Mouse (Mus musculus): ENCODE results near the gene Podn.

GRCm38 (mm10) chr4:108092741-108093397 lies 3.4 kb downstream of the Podn start:
- no peak for TF ChIP-seq CTCF (IDR thresholded peaks at IDR 0.05; ENCODE audit: control insufficient read depth, insufficient read depth, insufficient read length)
- TF ChIP-seq MYOD1 (IDR thresholded peaks at IDR 0.05; ENCODE audit: control insufficient read depth, insufficient read length, low read depth), result no peak
- TF ChIP-seq USF1 (IDR thresholded peaks at IDR 0.05; ENCODE audit: low read depth), result no peak
- TF ChIP-seq MAX (IDR thresholded peaks at IDR 0.05), result no peak
- no peak for TF ChIP-seq FOSL1 (IDR thresholded peaks at IDR 0.05; ENCODE audit: insufficient read depth, low read length, poor library complexity, severe bottlenecking)
- no peak for TF ChIP-seq CEBPB (IDR thresholded peaks at IDR 0.05; ENCODE audit: low read depth)
